15 mouse cellular contexts compared by ENCODE assay signal in genomic region chr13:5831976-5832375, GRCm38 (mm10).
"Had no signal": no experiment of that assay in that cellular context is flagged by ENCODE, and none has a peak within 500 bp of the region (broad histone marks: within the 10 kb centered on the region; RNA-seq: fewer than 3 reads in every experiment).

No protein-coding gene starts in this region.

- H3K9me3 ChIP-seq: limb, embryonic 15.5 days; liver, embryonic 15.5 days; neural tube, embryonic 12.5 days had no signal

- H3K9ac ChIP-seq: limb, embryonic 15.5 days; liver, embryonic 15.5 days; neural tube, embryonic 12.5 days had no signal

- H3K4me3 ChIP-seq: limb, embryonic 15.5 days; liver, embryonic 15.5 days; neural tube, embryonic 12.5 days had no signal

- DNase-seq: kidney, adult 8-10 months; kidney, postnatal 36 days; layer of hippocampus, adult 9-11 months; layer of hippocampus, postnatal 36 days; lung, adult 2 months; lung, postnatal 36 days; midbrain, embryonic 14.5 days; right cerebral cortex, postnatal 14 days; thymus, adult 18-20 months; thymus, postnatal 14 days had no signal

- H3K4me2 ChIP-seq: limb, embryonic 15.5 days; liver, embryonic 15.5 days; neural tube, embryonic 12.5 days had no signal

- H3K27ac ChIP-seq: kidney, postnatal 0 days; limb, embryonic 15.5 days; liver, embryonic 15.5 days; neural tube, embryonic 12.5 days had no signal

- H3K27me3 ChIP-seq: limb, embryonic 15.5 days; liver, embryonic 15.5 days; neural tube, embryonic 12.5 days had no signal

- H3K4me1 ChIP-seq: limb, embryonic 15.5 days; neural tube, embryonic 12.5 days had no signal

- H3K36me3 ChIP-seq: limb, embryonic 15.5 days; liver, embryonic 15.5 days; neural tube, embryonic 12.5 days had no signal

- ATAC-seq: lung, postnatal 0 days had no signal
